Mouse (Mus musculus) activated CD4-positive, CD25-positive, alpha-beta regulatory T cell, adult 4 months (primary cell): ENCODE data around the gene Asah2. TPM values are rescaled to one million over a fixed set of nuclear protein-coding genes. Genes with fewer than 3 reads are reported as not detected.
"Not testable (repeated sequence)": the region's sequence is repeated elsewhere in the genome, so short reads cannot be mapped to it uniquely, and the experiment has no call there.

Source experiments
- ATAC-seq: one replicate; pipeline ENCODE4 v1.8.0; 2017
- polyA plus RNA-seq, 2 experiments: library from polyadenylated mRNA; unstranded; fragments of 100-300 nt; shearing (Covaris generic); gene quantifications; one replicate each; pipeline ENCODE4 v1.2.1; 2017

Gene Asah2
- polyA plus RNA-seq, 2 experiments from 2014 or later = 1.2 to 1.8 TPM

DNA sequence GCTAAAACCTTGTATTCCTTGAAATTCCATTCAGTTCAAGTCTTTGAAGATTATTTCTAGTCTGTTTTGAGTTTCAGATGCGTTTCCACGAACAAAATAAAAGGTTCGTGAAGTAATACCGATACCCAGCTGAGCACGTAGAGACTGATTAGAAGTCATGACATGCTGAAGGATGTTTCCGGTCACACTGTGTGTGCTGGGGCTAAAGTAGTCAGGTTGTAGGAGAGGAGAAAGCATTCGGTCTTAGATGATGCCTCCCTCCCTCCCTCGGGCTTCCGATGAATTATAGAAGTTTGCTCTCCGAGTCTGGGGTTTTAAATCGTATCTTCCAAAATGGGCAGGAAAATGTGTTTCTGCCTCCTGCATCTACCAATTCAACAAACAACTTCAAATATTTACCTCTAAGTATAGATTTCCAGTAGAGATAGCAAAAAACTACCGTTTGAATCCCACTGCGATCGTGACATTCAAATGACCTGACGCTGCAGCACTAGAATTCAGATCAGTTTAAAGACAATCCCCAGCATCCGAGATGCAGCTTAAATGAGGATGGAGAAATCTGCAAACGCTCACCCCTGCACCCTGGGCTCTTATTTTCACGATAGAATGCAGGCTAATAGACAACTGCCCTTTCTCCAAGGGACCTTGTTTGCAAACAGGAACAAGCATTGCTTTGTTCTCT, 5.6 kb downstream of the Asah2 start:
- no peak for ATAC-seq

DNA sequence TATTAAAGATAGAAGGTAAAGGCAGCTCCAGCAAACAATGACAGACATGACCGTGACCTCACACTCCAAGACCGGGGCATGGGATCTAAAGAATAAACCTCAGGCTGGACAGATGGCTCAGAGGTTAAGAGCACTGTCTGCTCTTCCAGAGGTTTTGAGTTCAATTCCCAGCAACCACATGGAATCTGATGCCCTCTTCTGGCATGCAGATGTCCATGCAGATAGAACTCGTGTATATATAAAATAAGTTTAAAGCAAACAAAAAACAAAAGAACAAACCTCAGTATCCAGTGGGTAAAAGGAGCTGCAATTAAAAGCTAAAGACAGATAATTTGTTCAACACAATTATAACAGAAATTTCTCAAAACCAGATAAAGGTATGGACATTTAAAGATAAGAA, 9.4 kb downstream of the Asah2 start:
- no peak for ATAC-seq

DNA sequence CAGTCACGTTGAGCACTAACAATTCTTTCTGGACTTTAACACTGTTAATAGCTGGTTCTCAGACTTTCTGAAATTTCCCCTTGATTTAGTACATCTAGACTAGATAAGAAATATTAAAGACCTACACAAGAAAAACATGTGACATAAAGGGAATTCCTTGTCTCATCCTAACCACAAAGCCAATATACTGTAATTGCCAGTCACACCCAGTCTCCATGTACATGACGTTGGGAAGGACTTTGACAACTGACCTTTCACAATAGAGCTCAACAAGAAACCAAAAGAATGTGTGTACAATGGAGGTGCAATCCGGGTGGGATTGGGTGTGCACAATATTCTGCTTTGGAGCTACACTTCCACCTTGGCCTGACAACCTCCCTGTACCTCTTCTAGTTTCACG, 15.7 kb downstream of the Asah2 start:
- no peak for ATAC-seq

DNA sequence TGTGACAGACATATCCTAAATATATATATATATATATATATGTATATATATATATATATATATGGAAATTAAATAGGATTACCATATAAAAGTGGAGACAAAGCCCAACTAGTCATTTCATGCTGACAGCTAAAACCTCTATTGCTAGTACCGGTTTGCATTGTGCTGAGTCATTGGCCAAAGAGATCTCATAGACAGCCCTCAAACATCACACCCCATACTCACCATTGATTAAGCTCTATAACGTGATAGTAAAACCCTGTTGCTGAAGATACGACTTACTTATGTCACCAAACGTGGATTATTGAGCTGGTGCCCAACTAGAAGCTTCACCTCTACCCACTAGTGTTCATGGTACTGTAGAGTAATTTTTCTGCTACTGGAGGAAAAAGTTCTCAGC, 17.2 kb downstream of the Asah2 start:
- ATAC-seq = no peak

DNA sequence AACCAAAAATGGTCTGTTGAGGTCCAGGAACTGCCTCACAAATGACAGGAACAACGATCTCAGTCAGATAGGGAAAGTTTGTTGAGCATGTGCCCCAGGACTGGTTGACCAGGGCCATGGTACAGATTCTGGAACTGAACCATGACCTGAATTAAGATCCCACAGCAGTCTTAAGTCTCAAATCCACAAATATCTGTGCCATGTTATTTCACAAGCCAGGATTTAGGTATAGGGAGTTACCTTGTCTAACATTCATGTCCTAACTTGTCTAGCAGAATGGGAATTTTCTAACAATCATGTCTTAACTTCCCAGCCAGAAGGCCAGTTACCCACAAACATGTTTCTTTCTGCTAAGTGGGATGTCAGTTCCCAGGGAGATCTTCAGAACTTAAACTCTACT, 19.4 kb downstream of the Asah2 start:
- ATAC-seq = no peak

DNA sequence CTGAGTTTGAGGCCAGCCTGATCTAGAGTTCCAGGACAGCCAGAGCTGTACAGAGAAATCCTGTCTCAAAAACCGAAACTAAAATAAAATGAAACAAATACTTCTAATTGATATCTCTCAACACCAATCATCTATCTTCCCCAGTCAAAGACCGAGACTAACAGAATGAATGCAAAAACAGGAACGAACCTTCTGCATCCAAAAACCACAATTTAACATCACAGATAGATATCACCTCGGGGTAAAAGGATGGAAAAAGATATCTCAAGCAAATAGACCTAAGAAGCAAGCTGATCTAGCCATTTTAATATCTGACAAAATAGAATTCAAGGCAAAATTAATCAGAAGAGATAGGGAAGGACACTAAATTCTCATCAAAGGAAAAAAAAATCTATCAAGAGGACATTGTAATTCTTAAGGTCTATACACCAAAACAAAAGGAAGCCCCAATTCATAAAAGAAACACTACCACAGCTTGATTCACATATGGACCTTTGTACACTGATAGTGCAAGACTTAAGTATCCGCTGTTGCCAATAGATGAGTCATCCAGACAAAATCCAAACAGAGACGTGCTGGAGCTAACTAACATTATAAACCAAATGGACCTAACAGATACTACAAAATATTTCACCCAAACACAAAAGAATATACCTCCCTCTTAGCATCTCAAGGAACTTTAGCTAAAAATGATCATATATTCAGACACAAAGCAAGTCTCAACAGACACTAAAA, 20.1 kb downstream of the Asah2 start:
- ATAC-seq = no peak

DNA sequence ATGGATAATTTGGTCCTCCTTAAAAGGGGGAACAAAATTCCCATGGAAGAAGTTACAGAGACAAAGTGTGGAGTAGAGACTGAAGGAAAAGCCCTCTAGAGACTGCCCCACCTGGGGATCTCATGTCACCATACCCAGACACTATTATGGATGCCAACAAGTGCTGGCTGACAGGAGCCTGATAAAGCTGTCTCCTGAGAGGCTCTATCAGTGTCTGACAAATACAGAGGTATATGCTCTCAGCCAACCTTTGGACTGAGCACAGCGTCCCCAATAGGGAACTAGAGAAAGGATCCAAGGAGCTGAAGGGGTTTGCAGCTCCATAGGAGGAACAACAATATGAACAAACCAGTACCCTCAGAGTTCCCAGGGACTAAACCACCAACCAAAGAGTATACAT, 23.2 kb downstream of the Asah2 start:
- ATAC-seq = not testable (repeated sequence)

DNA sequence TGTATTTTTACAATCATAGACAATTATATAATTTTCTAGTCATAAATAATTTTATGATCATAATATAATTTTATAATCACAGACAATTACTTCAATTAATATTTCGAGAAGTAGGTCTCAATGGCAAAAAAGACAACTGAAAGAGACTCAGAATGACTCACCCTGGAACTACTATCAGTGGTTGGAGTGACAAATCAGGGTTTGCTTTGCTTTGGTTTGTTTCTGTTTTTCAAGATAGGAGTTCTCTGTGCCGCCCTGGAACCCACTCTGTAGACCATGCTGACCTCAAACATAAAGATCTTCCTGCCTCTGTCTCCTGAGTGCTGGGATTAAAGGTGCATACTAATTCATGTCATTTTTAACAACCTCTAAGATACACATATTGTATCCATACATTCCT, 37.7 kb downstream of the Asah2 start:
- no peak for ATAC-seq

DNA sequence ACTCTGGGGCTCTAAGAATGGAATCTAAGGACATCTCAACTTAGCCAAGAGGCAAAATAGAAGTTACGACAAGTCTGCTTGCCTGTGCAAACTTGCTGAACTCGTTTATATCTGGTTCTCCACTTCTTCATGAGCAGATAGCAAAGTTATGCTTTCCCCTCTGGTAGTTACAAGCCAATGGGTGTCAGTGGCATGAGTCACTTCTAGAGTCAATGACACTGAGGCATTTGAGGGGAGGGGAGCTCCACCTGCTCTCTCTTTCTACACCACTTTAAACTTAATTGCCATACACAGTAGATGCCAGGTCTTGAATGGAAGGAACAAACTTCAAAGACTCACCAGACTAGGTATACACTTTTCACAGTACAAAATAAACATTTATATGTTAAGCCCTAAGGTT, 38.4 kb downstream of the Asah2 start:
- no peak for ATAC-seq

DNA sequence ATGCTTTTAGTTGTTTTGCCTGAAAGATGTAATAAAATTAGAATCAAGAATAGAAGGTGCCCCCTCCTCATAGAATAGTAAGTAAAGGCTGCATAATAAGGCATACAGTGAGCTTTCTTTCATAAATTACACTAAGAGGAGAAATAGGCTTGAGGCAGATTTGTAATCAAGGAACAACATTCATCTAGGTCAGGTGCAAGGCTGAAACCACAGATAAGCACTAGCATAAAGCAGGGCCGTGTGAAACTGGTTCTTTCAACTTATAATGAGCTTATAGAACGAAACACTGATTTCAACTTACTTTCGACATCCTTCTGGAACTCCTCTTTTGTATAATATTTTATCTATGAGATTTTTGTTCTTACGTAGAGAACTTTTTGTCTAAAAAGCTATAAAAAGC, 40.3 kb downstream of the Asah2 start:
- ATAC-seq = no peak

DNA sequence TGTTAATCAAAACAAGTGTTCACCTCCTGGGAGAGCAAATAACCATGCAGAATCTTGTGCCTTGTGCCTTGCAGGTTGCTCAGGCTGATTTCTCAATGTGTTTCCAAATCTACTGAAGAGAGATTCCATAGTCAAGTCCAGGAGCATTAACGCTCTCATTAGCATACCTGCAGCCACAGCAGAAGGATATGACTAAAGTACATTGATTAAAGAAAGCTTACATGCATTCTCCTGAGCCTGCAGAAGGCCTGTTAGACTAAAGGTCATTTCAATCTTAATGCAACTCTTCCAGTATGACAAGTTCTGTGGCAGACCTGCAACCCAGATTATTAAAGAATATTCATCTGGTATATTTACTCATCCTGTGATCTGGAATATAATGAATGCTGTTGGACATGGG, 46.7 kb downstream of the Asah2 start:
- no peak for ATAC-seq

DNA sequence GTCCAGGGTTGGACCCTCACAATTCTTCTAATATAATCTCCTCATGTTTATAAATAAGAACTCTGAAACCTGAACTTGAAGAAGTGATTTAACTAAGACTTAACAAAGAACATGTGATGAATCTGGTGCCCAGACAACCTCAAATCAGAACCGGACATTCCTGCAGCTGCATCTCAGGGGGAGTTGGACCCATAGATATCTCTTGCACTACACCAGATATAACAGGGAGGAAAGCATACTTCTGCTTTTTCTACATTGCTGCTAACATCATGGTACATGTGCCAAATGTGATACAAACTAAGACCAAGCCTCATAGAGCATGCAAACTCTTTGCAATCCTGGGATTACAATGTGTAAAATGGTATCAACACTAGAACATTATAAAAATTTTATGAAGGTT, 51.8 kb downstream of the Asah2 start:
- no peak for ATAC-seq

DNA sequence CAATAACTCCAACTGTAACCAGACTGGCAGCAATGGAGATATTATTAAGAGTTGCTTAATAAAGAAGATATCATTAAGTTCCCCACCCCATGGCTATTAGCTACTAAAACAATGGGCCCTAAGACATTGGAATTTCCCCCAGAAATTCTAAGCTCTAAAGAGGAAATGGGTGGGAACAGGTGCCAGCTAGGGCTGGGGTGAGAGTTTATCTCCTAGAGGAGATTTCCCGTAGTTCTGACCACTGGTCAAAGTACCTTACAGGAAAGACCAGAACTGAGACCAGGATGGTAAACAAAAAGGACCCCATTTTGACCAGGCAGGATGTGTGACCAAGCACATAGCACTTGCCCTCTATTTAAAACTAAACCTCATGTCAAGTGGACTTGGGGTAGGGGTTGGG, 52.3 kb downstream of the Asah2 start:
- ATAC-seq = no peak

DNA sequence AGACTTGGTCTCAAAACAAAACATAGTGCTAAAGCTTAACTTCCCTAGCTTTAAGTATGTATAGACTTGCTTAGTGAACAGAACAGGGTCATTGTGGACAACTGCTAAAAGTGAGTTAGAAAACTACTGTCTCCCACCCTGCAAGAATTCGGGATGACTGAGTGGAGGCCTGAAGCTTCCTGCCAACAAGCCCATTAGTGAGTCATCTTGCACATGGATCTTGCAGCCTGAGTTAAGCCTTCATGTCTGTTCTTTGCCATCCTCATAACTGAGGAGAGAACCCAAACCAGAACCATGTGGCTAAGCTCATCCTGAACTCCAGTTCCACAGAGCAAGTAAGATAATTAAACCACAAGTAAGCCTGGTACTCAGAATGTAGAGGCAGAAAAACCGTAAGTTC, 56.8 kb downstream of the Asah2 start:
- no peak for ATAC-seq

DNA sequence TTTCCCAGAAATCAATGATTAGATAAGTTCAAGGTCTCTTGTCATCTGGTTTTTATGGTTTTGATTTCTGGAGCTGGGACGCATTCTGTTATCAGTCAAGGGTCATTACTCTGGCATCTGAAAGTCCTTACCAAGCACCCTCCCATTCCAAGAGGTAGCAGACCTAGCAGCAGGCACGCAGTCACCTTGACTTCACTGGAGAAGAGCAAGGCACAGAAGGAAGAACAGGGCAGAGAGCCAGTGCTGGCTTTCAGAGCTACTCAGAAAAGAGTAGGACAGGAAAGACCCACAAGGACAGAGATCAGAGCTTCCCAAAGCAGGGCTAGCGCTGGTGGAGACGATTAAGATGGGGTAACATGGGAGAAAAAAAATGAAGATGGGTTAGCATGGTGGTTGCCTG, 75.1 kb downstream of the Asah2 start:
- no peak for ATAC-seq

DNA sequence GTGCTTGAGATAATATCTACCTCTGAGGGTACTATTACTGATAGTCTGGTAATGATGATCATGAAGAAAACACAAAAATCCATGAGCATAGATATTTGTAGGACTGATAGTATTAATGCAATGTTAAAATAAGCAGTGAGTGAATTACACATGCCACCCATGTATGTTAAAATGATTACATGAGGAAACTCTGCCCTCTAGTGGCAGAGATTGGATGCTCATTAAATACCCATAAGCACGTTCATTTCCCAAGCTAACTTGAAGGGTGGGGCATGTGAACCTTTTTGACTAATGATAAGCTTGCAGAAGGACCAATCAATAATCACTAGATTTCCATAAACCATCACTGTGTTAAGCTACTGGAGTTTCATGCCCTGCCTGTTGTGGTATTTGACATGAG, 77.6 kb downstream of the Asah2 start:
- no peak for ATAC-seq

DNA sequence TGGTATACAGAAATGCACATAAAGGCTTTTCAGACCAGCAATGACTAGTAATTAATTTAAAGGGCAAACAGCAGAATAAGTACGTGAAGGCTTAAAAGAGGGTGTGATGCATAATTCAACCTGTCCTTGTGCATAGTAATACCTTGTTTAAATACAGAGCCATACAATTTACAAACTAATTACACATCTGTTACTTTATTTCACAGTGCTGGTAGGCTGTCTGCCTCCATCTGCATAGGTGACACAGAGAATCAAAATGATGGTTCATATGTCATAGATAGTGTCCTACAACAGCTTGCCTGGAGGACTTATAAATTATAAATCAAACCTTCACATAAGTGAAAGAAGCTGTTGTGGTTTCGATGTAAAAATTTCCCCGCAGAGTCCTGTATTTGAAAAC, 82.6 kb downstream of the Asah2 start:
- no peak for ATAC-seq

DNA sequence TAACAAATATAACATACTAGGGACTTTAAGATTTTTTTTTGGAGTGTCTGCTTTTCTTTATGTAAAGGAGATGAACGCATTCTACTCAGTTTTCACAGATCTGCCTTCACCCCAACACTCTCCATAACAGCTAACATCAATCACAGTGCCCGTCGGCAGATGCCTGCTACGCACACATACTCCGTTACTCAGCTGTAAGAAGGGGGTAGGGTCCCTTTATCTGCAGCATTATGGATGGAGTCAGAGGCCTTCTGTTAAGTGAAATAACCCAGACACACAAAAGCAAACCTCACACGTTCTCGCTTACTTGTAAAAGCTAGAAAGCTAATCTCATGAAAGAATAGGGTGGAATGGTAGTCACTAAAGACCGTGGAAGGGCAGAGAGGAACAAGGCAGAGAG, 88.3 kb downstream of the Asah2 start:
- no peak for ATAC-seq

DNA sequence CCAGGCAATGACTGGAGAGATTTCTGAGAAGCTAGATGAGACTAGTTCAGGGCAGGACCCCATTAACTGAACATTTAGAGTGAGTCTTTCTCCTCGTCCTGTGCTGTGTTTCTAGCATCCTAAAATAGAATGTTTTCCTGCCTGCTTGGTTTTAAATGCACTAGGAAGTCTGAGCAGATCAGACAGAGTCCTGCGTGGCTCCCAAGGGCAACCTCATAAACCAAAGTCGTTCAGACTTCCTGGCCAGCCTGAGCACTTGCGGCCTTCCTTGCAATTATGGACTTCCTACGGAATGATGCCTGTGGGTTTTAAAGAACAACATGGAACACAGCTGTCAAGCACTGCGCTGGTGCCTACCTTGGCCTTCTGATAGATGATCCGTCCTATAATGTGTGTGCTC, 89.4 kb downstream of the Asah2 start:
- ATAC-seq = no peak

DNA sequence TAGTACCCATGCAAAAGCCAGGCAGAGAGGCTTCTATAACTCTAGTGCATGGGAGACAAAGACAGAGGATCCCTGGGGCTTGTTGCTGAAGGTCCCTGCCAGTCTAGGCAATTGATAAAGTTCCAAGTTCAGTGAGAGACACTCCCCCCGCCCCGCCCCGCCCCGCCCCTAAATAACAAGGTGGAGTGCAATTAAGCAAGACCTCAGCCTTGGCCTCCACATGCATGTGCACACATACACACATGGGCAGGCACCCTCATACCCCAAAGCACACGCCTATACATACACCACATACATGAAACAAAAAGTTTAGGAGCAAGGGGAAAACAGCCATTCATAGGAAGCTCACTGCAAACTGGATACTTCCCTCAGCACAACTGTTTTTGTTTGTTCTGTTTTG, 90.0 kb downstream of the Asah2 start:
- no peak for ATAC-seq

DNA sequence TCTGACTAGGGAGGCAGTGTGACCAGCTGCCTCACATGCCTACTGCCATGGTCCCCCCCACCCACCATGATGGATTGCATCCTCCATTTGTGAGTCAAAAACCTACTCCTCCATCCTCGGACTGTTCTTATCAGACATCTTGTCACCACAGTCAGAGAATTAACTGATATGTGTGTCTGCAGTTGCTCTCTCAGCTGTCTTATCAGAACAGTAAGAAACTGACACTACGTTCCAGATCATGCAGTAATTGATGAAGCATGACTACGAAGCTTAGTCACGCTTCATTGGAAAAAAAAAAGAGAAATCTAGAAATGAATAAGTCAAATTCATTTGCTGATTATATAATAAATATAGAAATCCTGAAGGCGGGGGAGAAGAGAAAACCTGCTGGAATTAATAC, 105.4 kb downstream of the Asah2 start:
- no peak for ATAC-seq

DNA sequence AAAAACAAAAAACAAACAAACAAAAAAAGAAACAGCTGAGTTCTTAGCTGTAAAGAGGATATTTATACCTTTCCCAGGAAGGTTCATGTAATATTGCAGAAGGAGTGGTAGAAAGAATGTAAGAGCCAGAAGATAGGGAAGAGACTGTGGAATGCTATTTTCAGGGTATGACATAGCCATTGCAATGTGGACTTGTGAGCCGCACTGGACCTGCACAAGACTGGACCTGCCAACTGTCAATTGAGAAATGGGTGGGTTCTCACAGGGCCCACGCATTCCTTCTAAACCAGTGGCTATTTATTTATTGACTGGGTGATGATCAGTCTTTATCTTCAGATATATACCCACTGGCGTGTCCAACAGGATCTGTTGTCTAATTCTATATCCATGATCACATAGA, 111.1 kb downstream of the Asah2 start:
- ATAC-seq = no peak

DNA sequence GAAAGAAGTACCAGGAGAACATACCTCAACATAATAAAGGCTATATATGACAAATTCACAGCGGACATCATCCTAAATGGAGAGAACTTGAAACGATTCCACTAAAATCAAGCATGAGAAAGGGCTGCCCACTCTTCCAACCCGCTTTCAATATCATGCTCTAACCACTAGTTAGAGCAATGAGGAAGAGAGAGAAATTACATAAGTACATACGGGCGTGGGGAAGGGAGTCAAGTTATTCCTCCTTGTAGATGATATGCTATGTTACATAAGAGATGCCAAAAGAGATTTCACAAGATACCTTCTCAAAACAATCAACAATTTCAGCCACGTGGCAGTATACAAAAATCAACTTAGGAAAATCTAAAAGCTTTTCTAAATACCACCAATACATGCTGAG, 117.0 kb downstream of the Asah2 start:
- ATAC-seq = no peak

DNA sequence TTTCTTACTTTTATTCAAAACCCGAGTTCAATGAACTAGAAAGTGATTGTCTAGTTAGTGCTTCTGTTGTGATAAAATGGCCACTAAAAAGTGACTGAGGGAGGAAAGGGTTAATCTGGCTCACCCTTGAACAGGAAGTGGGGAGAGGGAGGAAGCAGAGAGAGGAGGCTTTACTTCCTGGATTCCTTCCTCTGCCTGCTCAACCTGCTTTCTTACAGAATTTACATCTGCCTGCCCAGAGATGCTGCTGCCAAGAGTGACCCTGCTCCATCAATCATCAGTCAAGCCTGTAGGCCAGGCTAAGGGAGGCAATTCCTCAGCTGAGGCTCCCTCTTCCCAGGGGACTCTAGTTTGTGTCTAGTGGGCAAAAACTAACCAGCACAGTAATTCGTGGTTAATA, 132.1 kb downstream of the Asah2 start:
- ATAC-seq = peak; percentile 72

DNA sequence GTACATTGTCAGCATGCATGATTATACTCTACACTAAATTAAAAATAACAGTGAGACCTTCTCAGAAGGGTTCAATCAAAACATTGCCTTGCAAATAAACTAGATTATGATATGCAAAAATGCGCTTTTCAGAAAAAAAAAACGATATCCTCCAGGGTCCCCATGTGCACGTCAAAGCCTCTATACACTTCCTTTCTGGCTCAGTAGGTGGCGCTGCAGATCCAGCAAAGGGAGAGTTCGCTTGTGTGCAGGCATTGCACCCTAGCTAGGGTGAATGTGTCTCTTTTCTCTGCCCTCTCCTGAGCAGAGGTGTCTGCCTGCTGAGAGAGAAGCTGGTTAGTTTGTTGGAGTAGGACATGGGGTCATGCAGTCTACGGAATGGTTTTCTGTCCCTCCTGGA, 136.0 kb downstream of the Asah2 start:
- peak; percentile 87 for ATAC-seq
